In the genomic region with DNA sequence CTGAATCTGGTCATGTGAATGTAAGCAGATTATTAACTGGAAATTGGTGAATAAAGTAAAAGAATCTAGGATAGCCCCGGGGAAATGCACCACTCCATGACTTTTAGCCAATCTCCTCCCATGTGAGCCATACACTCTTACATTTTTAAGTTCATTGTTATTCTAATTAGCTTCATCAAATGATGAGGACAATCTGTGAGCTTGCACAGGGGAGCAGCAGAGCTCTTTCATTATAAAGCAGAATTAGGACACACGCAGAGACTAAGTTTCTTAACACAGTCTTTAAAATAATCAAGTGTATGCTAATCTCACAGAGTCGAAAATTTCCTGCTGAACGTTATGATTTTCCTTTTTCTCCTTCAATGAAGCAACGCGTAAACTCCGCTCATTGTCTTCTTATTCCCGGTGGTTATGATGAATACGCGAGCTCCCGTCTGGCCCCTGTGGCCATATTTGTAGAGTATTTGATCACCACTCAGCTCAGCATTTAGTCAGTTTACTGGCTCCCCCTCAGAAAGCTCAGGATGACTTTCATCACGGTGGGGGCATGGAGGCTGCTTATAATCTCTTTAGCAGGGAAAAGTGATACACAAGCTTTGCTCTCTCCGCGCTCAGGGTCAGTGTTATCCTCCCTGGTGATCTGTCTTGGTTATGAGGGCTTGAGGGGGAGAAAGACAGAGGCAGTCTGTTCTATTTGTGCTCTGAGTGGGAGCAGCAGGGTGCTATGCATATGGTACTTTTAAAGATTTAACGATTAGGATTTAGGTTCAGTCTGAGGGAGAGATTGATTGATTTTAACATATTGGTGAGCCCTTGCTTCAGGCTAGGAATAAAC, we compare ENCODE assay signal across 11 mouse cellular contexts.
DNase-seq lines count a peak whose midpoint lies in the region; ATAC-seq and TF ChIP-seq lines count a peak whose summit lies in the region.
"Had no signal": no experiment of that assay in that cellular context is flagged by ENCODE, and none has a peak within 500 bp of the region (broad histone marks: within the 10 kb centered on the region; RNA-seq: fewer than 3 reads in every experiment).

No protein-coding gene starts in this region.

- peak overlapping the region; percentile 23; the same call in 1 of the 2 replicates for H3K4me2 ChIP-seq in kidney, postnatal 0 days (ENCODE audit: low read length)
- H3K4me2 ChIP-seq in embryonic facial prominence, embryonic 14.5 days (ENCODE audit: low read depth, low read length) = peak overlapping the region; percentile 8; the same call in 1 of the 2 replicates
- peak overlapping the region; percentile 38 for H3K4me2 ChIP-seq in midbrain, postnatal 0 days (ENCODE audit: low read depth, low read length, poor library complexity, severe bottlenecking)
- no peak overlapping the region for H3K4me2 ChIP-seq in liver, postnatal 0 days (ENCODE audit: low read depth, low read length)
- no peak overlapping the region for H3K4me2 ChIP-seq in lung, postnatal 0 days (replicated peaks; ENCODE audit: low read depth, low read length)
- H3K4me2 ChIP-seq: heart, embryonic 12.5 days had no signal

- WGBS in kidney, postnatal 0 days = 33% methylated on average over 15 of the region's 15 CpGs
- 50% methylated on average over 15 of the region's 15 CpGs for WGBS in embryonic facial prominence, embryonic 14.5 days
- 24% methylated on average over 15 of the region's 15 CpGs for WGBS in midbrain, postnatal 0 days
- WGBS in liver, postnatal 0 days (ENCODE audit: insufficient replicate concordance) = 58% methylated on average over 15 of the region's 15 CpGs
- WGBS in lung, postnatal 0 days = 38% methylated on average over 15 of the region's 15 CpGs

- H3K4me1 ChIP-seq in kidney, postnatal 0 days (replicated peaks; ENCODE audit: insufficient read depth, low read length) = no peaks in the 10 kb centered on the region
- H3K4me1 ChIP-seq in embryonic facial prominence, embryonic 14.5 days (ENCODE audit: control insufficient read depth, insufficient read depth, low read length) = no peaks in the 10 kb centered on the region
- no peaks in the 10 kb centered on the region for H3K4me1 ChIP-seq in midbrain, postnatal 0 days (ENCODE audit: insufficient read depth, low read length)
- no peaks in the 10 kb centered on the region for H3K4me1 ChIP-seq in liver, postnatal 0 days (ENCODE audit: insufficient read depth)
- H3K4me1 ChIP-seq in lung, postnatal 0 days (ENCODE audit: insufficient read depth, low read depth, low read length) = no peaks in the 10 kb centered on the region
- H3K4me1 ChIP-seq: heart, embryonic 12.5 days had no signal

- no peak overlapping the region for H3K4me3 ChIP-seq in kidney, postnatal 0 days (replicated peaks; ENCODE audit: low read depth, low read length)
- H3K4me3 ChIP-seq in embryonic facial prominence, embryonic 14.5 days (ENCODE audit: low read depth, low read length) = no peak overlapping the region
- H3K4me3 ChIP-seq in layer of hippocampus, adult 2 months = peak overlapping the region; percentile 19
- peak overlapping the region; percentile 22 for H3K4me3 ChIP-seq in midbrain, postnatal 0 days (ENCODE audit: low read depth, low read length)
- H3K4me3 ChIP-seq in liver, postnatal 0 days (ENCODE audit: low read depth, low read length) = no peak overlapping the region
- no peak overlapping the region for H3K4me3 ChIP-seq in lung, postnatal 0 days (ENCODE audit: low read depth, low read length)
- H3K4me3 ChIP-seq: heart, embryonic 12.5 days had no signal

- TF ChIP-seq EP300 in liver, postnatal 0 days (IDR thresholded peaks at IDR 0.05; ENCODE audit: low read depth) = no peak
- no peak for TF ChIP-seq EP300 in lung, postnatal 0 days (IDR thresholded peaks at IDR 0.05)

- no peaks in the 10 kb centered on the region for H3K36me3 ChIP-seq in kidney, postnatal 0 days (ENCODE audit: insufficient read depth, low read length)
- H3K36me3 ChIP-seq in embryonic facial prominence, embryonic 14.5 days (ENCODE audit: control insufficient read depth, insufficient read depth, low read length) = no peaks in the 10 kb centered on the region
- no peaks in the 10 kb centered on the region for H3K36me3 ChIP-seq in midbrain, postnatal 0 days (ENCODE audit: insufficient read depth, low read length)
- H3K36me3 ChIP-seq in liver, postnatal 0 days (replicated peaks; ENCODE audit: insufficient read depth, low read length) = no peaks in the 10 kb centered on the region
- no peaks in the 10 kb centered on the region for H3K36me3 ChIP-seq in lung, postnatal 0 days (ENCODE audit: insufficient read depth, low read length)
- H3K36me3 ChIP-seq: heart, embryonic 12.5 days had no signal

- no peak for ATAC-seq in kidney, postnatal 0 days (replicated peaks; ENCODE audit: low FRiP score, low read depth)
- ATAC-seq in embryonic facial prominence, embryonic 14.5 days (ENCODE audit: low read depth) = no peak
- peak; percentile 56 for ATAC-seq in midbrain, postnatal 0 days (ENCODE audit: low FRiP score)
- no peak for ATAC-seq in liver, postnatal 0 days
- ATAC-seq in lung, postnatal 0 days = no peak

- no peak overlapping the region for H3K9ac ChIP-seq in kidney, postnatal 0 days (ENCODE audit: low read depth, low read length)
- H3K9ac ChIP-seq in embryonic facial prominence, embryonic 14.5 days (ENCODE audit: low read depth, low read length) = no peak overlapping the region
- H3K9ac ChIP-seq in midbrain, postnatal 0 days (replicated peaks; ENCODE audit: low read length, poor library complexity, severe bottlenecking) = no peak overlapping the region; the same call in 1 of the 2 replicates
- no peak overlapping the region for H3K9ac ChIP-seq in liver, postnatal 0 days (replicated peaks)
- no peak overlapping the region for H3K9ac ChIP-seq in lung, postnatal 0 days (replicated peaks; ENCODE audit: low read depth)
- H3K9ac ChIP-seq: heart, embryonic 12.5 days had no signal

- TF ChIP-seq CTCF in kidney, postnatal 0 days (IDR thresholded peaks at IDR 0.05; ENCODE audit: low read depth) = no peak
- TF ChIP-seq CTCF in layer of hippocampus, adult 2 months (conservative IDR thresholded peaks at IDR 0.05) = no peak; the same call in 1 of the 2 replicates
- no peak for TF ChIP-seq CTCF in midbrain, postnatal 0 days (IDR thresholded peaks at IDR 0.05)
- no peak for TF ChIP-seq CTCF in liver, postnatal 0 days (IDR thresholded peaks at IDR 0.05; ENCODE audit: low read depth)
- no peak for TF ChIP-seq CTCF in lung, postnatal 0 days (IDR thresholded peaks at IDR 0.05)

- DNase-seq in kidney, postnatal 0 days (ENCODE audit: low spot score) = peak; percentile 15
- no peak for DNase-seq in kidney, postnatal 4 days
- peak; percentile 3 for DNase-seq in embryonic facial prominence, embryonic 14.5 days (ENCODE audit: low spot score)
- DNase-seq in layer of hippocampus, adult 2 months (ENCODE audit: low spot score in 2 of 2) = peak; percentile 6 to 11
- DNase-seq in midbrain, postnatal 0 days (ENCODE audit: low spot score) = peak; percentile 35
- DNase-seq in liver, postnatal 0 days = no peak
- DNase-seq in cerebellum, postnatal 36 days = no peak
- DNase-seq in lung, postnatal 0 days (ENCODE audit: low spot score) = no peak
- DNase-seq: spleen, adult 18-20 months had no signal

- H3K9me3 ChIP-seq in kidney, postnatal 0 days (replicated peaks; ENCODE audit: low read length) = no peaks in the 10 kb centered on the region
- H3K9me3 ChIP-seq in embryonic facial prominence, embryonic 14.5 days (ENCODE audit: control insufficient read depth, low read length) = no peaks in the 10 kb centered on the region
- H3K9me3 ChIP-seq in midbrain, postnatal 0 days (ENCODE audit: low read length) = no peaks in the 10 kb centered on the region
- H3K9me3 ChIP-seq in liver, postnatal 0 days (ENCODE audit: low read length) = no peaks in the 10 kb centered on the region
- H3K9me3 ChIP-seq in lung, postnatal 0 days (ENCODE audit: low read length) = no peaks in the 10 kb centered on the region
- H3K9me3 ChIP-seq: heart, embryonic 12.5 days had no signal

- H3K27me3 ChIP-seq in kidney, postnatal 0 days (ENCODE audit: insufficient read depth, low read length) = no peaks in the 10 kb centered on the region
- H3K27me3 ChIP-seq in embryonic facial prominence, embryonic 14.5 days (replicated peaks; ENCODE audit: control insufficient read depth, insufficient read depth, low read length) = no peaks in the 10 kb centered on the region
- H3K27me3 ChIP-seq in midbrain, postnatal 0 days (ENCODE audit: insufficient read depth, low read length) = no peaks in the 10 kb centered on the region
- H3K27me3 ChIP-seq in liver, postnatal 0 days (ENCODE audit: insufficient read depth, low read length) = no peaks in the 10 kb centered on the region
- H3K27me3 ChIP-seq in lung, postnatal 0 days (replicated peaks; ENCODE audit: insufficient read depth, low read length) = no peaks in the 10 kb centered on the region
- H3K27me3 ChIP-seq: heart, embryonic 12.5 days had no signal

- no peak overlapping the region for H3K27ac ChIP-seq in kidney, postnatal 0 days
- no peak overlapping the region for H3K27ac ChIP-seq in embryonic facial prominence, embryonic 14.5 days (replicated peaks; ENCODE audit: low read depth, low read length)
- H3K27ac ChIP-seq in layer of hippocampus, adult 2 months = peak overlapping the region; percentile 85
- H3K27ac ChIP-seq in midbrain, postnatal 0 days (ENCODE audit: low read depth, low read length) = peak overlapping the region; percentile 44
- no peak overlapping the region for H3K27ac ChIP-seq in liver, postnatal 0 days (ENCODE audit: low read depth)
- H3K27ac ChIP-seq in lung, postnatal 0 days (ENCODE audit: low read length) = no peak overlapping the region
- H3K27ac ChIP-seq: macrophage had no signal

Comparison
In these comparisons a context has a peak if more than half of its experiments do, and no peak if none do; other contexts are left out.
1. DNase-seq: peak in kidney, postnatal 0 days (single experiment), embryonic facial prominence, embryonic 14.5 days (single experiment), layer of hippocampus, adult 2 months (2 of 2) and midbrain, postnatal 0 days (single experiment); none in kidney, postnatal 4 days (0 of 2), liver, postnatal 0 days (single experiment), cerebellum, postnatal 36 days (0 of 2) and lung, postnatal 0 days (single experiment).
2. H3K27ac ChIP-seq: peak in layer of hippocampus, adult 2 months (single experiment) and midbrain, postnatal 0 days (single experiment); none in kidney, postnatal 0 days (single experiment), embryonic facial prominence, embryonic 14.5 days (single experiment), liver, postnatal 0 days (single experiment) and lung, postnatal 0 days (single experiment).
3. H3K4me2 ChIP-seq: peak in kidney, postnatal 0 days (single experiment), embryonic facial prominence, embryonic 14.5 days (single experiment) and midbrain, postnatal 0 days (single experiment); none in liver, postnatal 0 days (single experiment) and lung, postnatal 0 days (single experiment).
4. H3K4me3 ChIP-seq: peak in layer of hippocampus, adult 2 months (single experiment) and midbrain, postnatal 0 days (single experiment); none in kidney, postnatal 0 days (single experiment), embryonic facial prominence, embryonic 14.5 days (single experiment), liver, postnatal 0 days (single experiment) and lung, postnatal 0 days (single experiment).